Mouse (Mus musculus): ENCODE results near the gene Abca7. TPM values are rescaled to one million over a fixed set of nuclear protein-coding genes. Genes with fewer than 3 reads are reported as not detected.
"Not testable (repeated sequence)": the region's sequence is repeated elsewhere in the genome, so short reads cannot be mapped to it uniquely, and the experiment has no call there.

Abca7 gene
- 5.1 and 5.4 TPM in 2 replicates for polyA plus RNA-seq (2012; ENCODE audit: insufficient read depth, insufficient read length, missing spikeins)

DNA sequence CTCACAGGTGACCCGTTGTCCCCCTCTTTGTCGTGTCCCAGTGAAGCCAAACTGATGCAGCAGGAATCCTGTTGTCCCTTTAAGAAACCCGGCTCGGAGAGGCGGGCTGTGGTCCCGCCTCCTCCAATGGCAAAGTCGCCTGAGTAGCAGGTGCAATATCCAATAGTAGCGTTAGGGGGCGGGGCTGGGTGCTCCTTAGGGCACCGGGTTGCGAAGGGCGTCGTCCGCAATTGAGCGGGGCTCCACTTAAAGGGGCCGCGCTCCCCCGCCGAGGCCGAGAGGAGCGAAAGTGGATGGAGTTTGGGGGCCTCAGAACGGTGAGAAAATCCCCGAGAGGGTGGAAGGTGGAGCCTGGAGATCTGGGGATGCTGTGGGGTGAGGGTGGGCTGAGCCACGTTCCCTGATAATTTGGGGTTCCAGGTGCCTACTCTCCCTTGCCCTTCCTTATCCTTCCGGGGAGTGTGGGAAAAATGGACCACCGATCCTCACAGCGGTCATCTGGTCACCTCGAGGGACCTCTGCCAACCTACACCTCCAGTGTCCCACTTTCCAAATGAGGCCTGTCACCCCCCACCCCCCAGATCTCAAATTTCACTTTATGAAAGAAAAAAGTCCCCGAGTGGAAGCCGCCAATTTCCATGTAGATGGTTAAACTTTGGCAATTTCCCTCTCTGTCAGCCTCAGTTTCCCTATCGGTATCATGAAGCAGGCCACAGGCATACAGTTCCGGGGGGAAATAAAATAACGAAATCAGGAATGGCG is at the start of gene Abca7:
Gene Abca7, plus strand, starts transcription at position 223 of the 762 bp plus-strand sequence.
- H3K4me3 ChIP-seq (ENCODE audit: insufficient read depth, low read depth, low read length), result peak within 1 kb of the TSS; percentile 90
- no peaks in the 10 kb centered on the region for H3K4me1 ChIP-seq (ENCODE audit: control insufficient read depth, insufficient read depth, insufficient read length, low read length)
- peak within 1 kb of the TSS; percentile 81 for H3K27ac ChIP-seq (replicated peaks; ENCODE audit: low read depth, low read length)

DNA sequence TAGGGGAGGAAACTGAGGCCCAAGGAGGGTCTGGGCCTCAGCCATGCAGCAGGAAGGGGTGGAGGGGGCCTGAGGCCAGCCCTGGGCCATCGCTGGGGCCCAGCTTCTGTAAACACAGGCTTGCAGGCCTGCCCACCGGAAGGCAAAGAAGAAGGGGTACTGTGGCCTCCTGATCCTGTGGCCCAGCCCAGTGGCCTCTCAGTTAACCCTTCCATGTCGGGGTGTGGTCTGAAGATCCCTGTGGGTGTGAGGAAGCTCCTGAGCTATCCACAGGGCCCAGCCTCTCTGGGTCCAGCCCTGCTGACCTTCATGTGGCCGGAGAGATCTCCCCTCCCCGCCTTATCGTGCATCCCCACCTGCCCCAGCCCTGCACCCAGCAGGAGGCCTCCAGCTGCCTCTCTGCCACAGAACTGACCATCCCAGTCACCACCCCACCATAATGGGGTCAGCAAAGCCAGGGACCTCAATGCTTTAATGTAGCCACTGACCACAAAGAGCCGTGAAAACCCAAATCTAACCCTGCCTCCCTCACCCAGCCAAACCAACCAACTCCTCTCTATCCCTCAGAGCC is 49.5 kb upstream of the Abca7 start:
- no peaks in the 10 kb centered on the region for H3K4me1 ChIP-seq (ENCODE audit: control insufficient read depth, insufficient read depth, insufficient read length, low read length)
- no peak overlapping the region for H3K27ac ChIP-seq (replicated peaks; ENCODE audit: low read depth, low read length)
- H3K4me3 ChIP-seq (ENCODE audit: insufficient read depth, low read depth, low read length), result no peak overlapping the region

DNA sequence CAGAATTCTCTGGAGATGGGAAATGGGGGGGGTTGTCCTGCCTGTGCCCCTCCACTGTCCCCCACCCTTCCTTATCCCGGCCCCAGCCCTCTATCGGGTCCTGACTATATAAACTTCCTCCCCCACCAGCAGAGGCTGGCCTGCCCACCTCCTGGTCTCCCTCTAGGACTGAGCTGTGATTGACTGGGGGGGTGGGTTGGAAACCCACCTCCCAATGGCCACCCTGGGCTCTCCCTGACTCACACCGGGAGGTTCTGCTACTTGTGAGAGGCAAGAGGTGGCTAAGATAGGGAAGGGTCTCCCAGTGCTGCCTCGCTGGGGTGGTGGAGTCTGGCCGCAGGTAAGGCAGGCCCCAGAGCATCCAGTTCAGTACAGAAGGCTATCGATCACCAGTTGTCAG is 48.8 kb upstream of the Abca7 start:
- Histone ChIP-seq H3K4me1 (ENCODE audit: control insufficient read depth, insufficient read depth, insufficient read length, low read length) (no peaks in the 10 kb centered on the region), H3K27ac (replicated peaks; ENCODE audit: low read depth, low read length) (no peak overlapping the region), H3K4me3 (ENCODE audit: insufficient read depth, low read depth, low read length) (no peak overlapping the region)

DNA sequence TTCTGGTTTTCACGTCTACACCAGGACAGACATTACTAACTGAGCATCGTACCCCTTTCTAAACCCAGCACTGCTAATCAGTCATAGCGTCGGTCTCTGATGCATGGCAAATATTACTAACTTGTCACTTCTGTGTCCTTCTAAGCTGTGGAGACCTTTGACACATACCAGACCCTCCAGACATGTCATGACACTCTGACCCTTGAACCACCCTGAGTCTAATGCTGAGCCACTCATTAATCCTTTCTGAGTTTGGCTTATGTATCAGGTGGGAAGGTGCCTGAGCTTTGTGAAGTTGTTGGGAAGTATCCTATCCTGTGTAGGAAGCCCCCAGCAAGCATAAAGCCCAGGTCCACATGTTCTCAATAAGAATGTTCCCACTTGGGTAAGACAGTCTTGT is 46.4 kb upstream of the Abca7 start:
- Histone ChIP-seq H3K4me1 (ENCODE audit: control insufficient read depth, insufficient read depth, insufficient read length, low read length) (no peaks in the 10 kb centered on the region), H3K4me3 (ENCODE audit: insufficient read depth, low read depth, low read length) (no peak overlapping the region), H3K27ac (replicated peaks; ENCODE audit: low read depth, low read length) (no peak overlapping the region)

DNA sequence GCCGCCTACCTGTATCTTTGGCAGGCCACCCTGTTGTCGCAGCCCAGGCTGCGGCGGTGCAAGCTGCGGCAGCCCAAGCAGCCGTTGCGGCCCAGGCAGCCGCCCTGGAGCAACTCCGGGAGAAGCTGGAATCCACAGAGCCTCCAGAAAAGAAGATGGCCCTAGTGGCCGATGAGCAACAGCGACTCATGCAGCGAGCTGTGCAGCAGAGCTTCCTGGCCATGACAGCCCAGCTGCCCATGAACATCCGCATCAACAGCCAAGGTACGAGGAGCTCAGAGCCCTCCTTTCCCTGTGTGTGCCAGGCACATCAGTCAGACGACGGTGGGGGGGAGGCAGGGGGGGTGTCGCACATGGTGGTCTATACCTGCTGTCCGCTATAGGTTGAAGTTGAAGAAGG is 45.6 kb upstream of the Abca7 start:
- H3K4me3 ChIP-seq (ENCODE audit: insufficient read depth, low read depth, low read length), result no peak overlapping the region
- no peaks in the 10 kb centered on the region for H3K4me1 ChIP-seq (ENCODE audit: control insufficient read depth, insufficient read depth, insufficient read length, low read length)
- no peak overlapping the region for H3K27ac ChIP-seq (replicated peaks; ENCODE audit: low read depth, low read length)

DNA sequence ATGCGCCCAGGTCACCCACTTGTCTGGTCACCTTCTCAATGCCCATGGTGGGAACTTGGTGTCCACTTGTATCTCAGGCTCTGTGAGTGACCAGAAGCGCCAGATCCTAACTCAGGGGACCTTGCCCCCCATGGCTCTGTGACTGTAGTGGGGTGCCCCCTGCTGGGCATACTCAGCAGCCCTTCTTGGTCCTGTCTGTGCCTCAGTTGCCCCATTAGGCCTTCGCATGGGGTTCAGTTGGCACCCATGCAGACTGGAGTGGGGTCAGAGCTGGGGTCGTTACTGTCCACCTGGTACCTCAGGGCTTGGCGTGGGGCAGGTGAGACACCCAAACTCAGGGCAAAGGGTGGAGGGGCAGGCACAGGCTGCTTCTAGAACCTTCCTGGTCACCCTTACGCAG is 42.3 kb upstream of the Abca7 start:
- Histone ChIP-seq H3K27ac (replicated peaks; ENCODE audit: low read depth, low read length) (no peak overlapping the region), H3K4me3 (ENCODE audit: insufficient read depth, low read depth, low read length) (no peak overlapping the region), H3K4me1 (ENCODE audit: control insufficient read depth, insufficient read depth, insufficient read length, low read length) (no peaks in the 10 kb centered on the region)

DNA sequence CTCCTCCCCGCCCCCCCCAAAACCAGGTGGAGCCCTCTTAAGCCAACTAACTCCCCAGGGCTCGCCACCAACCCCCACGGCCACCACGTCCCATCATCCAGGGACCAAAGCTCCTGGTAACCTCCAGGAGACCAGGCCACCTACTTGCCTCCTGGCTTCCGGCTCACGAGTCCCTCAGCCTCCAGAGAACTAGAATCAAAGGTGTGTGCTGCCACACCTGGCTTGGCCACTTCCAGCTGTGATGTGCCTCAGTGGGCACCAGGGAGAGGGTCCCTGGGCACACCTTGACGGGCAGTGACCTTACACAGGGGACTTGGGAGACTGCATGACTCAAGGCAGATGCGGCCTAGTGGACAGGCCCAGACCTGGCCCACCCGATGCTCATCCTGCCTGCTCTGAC is 40.6 kb upstream of the Abca7 start:
- no peak overlapping the region for H3K4me3 ChIP-seq (ENCODE audit: insufficient read depth, low read depth, low read length)
- H3K4me1 ChIP-seq (ENCODE audit: control insufficient read depth, insufficient read depth, insufficient read length, low read length), result no peaks in the 10 kb centered on the region
- no peak overlapping the region for H3K27ac ChIP-seq (replicated peaks; ENCODE audit: low read depth, low read length)

DNA sequence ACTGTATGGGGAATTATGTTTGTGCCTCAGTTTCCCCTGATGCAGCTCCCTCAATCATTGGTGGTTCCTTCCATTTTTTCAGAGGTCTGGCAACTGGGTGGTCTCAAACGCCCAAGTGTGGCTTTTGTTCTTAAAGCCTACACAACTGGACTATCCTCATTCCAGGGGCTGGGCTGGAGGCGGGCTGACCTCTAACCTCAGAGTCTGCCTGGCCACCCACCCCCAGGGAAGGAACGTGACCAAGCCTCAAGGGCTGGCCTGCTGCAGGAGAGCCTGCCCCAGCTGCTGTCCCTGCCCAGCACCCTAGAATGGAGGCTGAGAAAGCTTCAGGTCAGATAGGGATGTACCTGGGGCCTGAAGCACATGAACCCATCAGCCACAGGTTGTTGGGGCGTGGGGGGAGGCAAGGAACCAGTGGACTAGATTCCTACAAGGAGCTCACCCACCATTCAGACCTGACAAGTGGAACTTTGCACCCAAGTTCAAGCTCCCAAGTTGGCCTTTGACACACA is 39.6 kb upstream of the Abca7 start:
- Histone ChIP-seq H3K27ac (replicated peaks; ENCODE audit: low read depth, low read length) (no peak overlapping the region), H3K4me3 (ENCODE audit: insufficient read depth, low read depth, low read length) (no peak overlapping the region), H3K4me1 (ENCODE audit: control insufficient read depth, insufficient read depth, insufficient read length, low read length) (no peaks in the 10 kb centered on the region)

DNA sequence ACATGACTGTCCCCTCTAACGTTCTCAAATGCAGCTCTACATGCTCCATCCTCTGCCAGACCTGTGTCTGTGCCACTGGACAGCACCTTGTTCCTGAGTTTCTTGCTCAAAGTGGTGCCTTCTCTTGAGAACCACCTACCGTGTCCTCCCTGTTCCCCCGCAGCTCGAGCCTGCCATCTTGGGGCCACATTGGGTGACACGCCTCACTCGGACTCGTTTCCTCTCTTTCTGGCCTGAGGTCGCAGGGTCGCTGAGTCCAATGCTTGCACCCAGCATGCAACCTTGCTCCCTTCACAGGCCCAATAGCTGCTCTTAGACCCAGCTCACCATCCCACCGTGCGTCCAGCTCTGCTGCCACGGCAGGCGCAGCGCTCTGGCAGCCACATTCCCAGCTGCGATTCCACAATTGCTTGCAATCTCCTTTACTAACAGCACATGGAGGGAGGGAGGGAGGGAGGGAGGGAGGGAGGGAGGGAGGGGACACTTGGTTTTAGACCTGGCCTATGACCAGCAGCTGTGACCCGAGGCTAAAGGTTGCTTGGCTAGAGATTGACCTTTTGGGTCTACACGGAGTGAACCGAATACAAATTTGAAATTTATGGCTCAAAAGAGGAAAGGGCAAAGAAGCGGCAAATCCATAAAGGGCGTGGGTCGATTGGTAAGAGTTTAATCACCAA is 38.0 kb upstream of the Abca7 start:
- peak overlapping the region; percentile 21; the same call in 1 of the 2 replicates for H3K4me3 ChIP-seq (ENCODE audit: insufficient read depth, low read depth, low read length)
- H3K4me1 ChIP-seq (ENCODE audit: control insufficient read depth, insufficient read depth, insufficient read length, low read length), result no peaks in the 10 kb centered on the region
- no peak overlapping the region for H3K27ac ChIP-seq (replicated peaks; ENCODE audit: low read depth, low read length)

DNA sequence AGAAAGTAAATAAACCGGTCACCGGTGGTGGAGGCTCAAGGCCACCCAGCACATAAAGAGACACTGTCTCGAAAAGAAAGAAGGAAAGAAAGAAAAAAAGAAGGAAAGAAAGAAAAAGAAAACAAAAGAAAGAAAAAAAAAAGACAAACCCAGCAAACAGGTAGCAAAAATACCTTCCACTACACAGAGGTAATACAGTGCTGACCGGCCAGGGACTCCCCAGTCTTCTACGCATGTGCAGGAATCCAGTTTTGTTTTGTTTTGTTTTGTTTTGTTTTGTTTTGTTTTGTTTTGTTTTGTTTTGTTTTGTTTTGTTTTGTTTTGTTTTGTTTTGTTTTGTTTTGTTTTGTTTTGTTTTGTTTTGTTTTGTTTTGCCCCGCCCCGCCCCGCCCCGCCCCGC is 36.9 kb upstream of the Abca7 start:
- H3K4me1 ChIP-seq (ENCODE audit: control insufficient read depth, insufficient read depth, insufficient read length, low read length); H3K4me3 ChIP-seq (ENCODE audit: insufficient read depth, low read depth, low read length); H3K27ac ChIP-seq (replicated peaks; ENCODE audit: low read depth, low read length): not testable (repeated sequence)

DNA sequence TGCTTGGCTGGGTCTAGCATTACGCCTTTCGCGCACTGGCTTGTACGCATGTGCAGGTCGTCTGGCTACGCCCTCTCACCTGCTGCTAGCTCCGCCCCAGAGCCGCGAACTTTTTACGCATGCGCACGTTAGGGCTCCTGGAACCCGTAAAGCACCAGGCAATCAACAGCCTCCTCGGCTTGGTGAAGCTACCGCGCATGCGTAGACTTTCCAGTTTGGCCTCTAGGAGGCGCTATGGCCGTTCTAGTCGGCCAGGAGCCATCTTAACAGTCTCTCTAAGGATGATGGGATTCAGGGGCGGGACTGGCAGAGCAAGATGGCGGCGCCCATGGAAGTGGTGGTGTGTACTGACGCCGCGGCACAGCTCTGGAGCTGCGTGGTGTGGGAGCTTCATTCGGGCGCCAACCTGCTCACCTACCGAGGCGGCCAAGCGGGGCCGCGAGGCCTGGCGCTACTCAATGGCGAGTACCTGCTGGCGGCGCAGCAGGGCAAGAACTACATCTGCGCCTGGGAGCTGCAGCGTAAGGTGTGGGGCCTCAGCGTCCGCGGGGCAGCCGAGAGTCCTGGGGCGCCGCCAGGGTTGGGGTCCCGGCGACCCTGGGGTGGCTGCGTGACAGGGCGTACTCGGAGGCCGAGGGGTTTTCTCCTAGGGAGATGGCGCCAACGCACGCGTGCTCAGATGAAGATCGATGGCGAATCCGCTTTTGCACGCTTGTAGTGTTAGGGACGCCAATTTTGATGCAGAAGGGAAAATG is 36.3 kb upstream of the Abca7 start, which contains the start of gene Wdr18:
Gene Wdr18, plus strand, starts transcription at position 306 of the 755 bp plus-strand sequence.
- Histone ChIP-seq H3K4me3 (ENCODE audit: insufficient read depth, low read depth, low read length) (peak within 1 kb of the TSS; percentile 76), H3K27ac (replicated peaks; ENCODE audit: low read depth, low read length) (no peak within 1 kb of the TSS; the same call in 1 of the 2 replicates), H3K4me1 (ENCODE audit: control insufficient read depth, insufficient read depth, insufficient read length, low read length) (no peaks in the 10 kb centered on the region)

DNA sequence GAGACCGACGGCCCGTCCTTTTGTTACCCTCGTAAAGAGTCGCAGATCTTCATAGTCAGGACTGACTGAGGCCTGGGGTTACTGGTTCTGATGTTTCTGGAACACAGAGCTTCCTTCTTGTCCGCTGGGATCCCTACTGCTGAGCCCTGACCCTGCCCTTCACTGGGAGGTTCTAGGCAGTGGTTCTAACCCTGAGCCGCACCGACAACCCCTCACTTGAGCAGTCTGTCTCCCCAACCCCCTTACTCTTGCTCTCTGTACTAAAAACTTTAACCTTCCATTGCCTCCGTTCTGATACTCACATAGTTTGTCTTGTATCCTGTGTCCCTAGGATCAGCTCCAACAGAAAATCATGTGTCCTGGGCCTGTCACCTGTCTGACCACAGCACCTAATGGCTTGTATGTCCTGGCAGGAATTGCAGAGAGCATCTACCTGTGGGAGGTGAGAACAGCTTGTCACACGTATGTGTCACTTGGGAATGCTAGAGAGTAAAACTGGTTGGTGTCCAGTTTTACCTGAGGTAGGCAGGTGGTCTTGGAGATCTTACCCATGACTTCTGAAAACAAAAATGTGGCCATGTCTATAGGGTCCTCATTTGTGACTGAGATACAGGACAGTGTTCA is 35.5 kb upstream of the Abca7 start:
- Histone ChIP-seq H3K4me1 (ENCODE audit: control insufficient read depth, insufficient read depth, insufficient read length, low read length) (no peaks in the 10 kb centered on the region), H3K4me3 (ENCODE audit: insufficient read depth, low read depth, low read length) (peak overlapping the region; percentile 76), H3K27ac (replicated peaks; ENCODE audit: low read depth, low read length) (no peak overlapping the region)

DNA sequence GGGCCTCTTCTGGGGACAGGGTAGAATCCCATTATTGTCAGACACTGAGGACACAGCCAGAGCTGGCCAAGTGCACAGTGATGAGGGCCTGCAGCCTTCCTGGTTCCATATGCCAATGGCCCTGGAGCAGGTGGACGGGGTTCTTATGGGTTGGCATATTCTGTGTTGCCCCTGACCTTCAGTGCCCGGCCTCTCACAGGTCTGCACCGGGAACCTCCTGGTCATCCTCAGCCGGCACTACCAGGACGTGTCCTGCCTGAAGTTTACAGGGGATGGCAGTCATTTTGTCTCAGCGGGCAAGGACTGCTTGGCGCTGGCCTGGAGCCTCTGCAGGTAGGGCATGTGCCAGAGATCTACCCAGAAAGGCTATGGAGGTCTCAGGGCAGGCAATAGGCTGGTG is 31.6 kb upstream of the Abca7 start:
- Histone ChIP-seq H3K4me3 (ENCODE audit: insufficient read depth, low read depth, low read length) (no peak overlapping the region), H3K4me1 (ENCODE audit: control insufficient read depth, insufficient read depth, insufficient read length, low read length) (no peaks in the 10 kb centered on the region), H3K27ac (replicated peaks; ENCODE audit: low read depth, low read length) (no peak overlapping the region)

DNA sequence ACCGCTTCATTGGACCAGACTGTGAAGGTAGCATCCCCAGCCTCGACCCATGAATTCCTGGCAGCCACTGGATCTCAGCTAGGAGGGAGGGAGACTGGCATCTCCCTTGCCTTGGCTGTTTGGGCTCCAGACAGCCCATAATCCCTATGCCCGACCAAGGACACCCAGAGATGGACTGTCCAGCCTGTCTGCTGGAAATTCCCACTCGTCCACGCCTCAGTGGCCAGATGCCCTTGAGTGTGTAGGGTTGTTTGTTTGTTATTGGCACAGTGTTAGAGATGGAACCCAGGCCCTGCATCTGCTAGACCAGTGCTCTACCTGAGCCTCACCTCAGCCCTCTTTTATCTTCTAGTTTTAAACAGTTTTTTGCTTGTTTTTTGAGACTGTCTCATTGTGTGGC is 31.0 kb upstream of the Abca7 start:
- H3K4me1 ChIP-seq (ENCODE audit: control insufficient read depth, insufficient read depth, insufficient read length, low read length), result no peaks in the 10 kb centered on the region
- H3K4me3 ChIP-seq (ENCODE audit: insufficient read depth, low read depth, low read length), result no peak overlapping the region
- H3K27ac ChIP-seq (replicated peaks; ENCODE audit: low read depth, low read length), result no peak overlapping the region

Data from brown adipose tissue, adult 24 weeks (tissue).